Mouse (Mus musculus): ENCODE results near the gene Ccdc149.

The Ccdc149 gene

DNA sequence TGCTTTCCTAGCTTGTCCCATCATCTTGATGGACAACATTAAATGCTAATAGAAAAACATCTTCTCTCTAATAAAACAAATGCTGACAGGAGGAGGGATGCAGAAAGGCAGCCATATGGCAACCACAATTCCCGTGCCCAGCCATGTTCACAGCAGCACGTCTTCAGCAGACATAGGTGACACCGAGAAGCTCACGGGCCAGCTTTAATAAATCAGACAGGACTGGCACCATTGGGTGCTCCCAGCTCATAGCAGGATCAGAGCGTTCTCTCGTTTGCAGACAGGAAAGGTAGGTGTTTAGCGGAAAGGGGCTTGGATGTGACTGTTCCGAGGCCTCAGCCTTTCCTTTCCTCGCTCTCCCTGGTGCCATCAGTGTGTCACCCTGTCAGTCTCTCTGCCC, 95.5 kb downstream of the Ccdc149 start:
- no peak for DNase-seq (ENCODE audit: low spot score in 2 of 2)

GRCm38 (mm10) chr5:52370901-52371300, 100.4 kb downstream of the Ccdc149 start:
- no peak for DNase-seq (ENCODE audit: low spot score in 2 of 2)

DNA sequence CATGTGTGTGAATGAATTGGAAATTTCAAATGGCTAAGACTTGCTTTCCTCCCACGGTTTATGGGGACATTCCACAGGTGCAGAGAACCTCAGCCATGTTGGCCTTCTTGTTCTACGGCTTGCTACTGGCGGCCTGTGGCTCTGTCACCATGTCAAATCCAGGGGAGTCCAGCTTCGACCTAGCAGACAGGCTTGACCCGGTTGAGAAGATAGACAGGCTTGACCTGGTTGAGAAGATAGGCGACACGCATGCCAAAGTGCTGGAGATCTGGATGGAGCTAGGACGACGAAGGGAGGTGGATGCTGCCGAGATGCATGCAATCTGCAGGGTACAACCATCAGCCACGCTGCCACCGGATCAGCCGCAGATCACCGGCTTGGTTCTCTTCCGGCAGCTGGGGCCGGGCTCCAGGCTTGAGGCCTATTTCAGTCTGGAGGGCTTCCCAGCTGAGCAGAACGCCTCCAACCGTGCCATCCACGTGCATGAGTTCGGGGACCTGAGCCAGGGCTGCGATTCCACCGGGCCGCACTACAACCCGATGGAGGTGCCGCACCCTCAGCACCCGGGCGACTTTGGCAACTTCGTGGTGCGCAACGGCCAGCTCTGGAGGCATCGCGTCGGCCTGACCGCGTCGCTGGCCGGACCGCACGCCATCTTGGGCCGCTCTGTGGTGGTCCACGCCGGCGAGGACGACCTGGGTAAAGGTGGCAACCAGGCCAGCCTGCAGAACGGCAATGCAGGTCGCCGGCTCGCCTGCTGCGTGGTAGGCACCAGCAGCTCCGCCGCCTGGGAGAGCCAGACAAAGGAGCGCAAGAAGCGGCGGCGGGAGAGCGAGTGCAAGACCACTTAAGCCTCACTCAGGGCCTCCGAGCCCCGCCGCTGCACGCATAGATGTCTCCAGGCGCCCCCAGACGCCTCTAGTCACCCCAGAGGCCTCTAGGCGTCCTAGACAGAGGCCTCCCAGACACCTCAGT, 103.2 kb downstream of the Ccdc149 start:
- peak in 1 of 2 experiments; percentile 19 for DNase-seq (ENCODE audit: low spot score in 2 of 2)

DNA sequence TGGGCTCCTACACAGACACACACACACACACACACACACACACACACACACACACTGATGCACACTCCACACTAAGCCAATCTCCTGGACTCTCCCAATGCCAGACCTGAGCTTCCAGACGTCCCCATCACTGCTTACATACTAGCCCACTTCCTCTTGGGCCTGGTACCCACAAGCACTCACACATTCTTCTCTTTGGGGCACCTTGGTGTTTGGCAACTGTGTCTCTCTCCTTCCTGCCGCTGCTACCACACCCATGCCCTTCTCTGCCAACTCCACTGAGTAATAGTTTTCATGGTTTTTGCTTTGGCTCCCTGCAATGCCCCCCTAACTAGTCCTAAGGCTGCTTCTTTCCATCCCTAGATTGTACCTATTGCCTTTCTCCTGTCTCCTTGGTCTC, 104.7 kb downstream of the Ccdc149 start:
- DNase-seq (ENCODE audit: low spot score in 2 of 2) = no peak

GRCm38 (mm10) chr5:52365930-52366329, 105.4 kb downstream of the Ccdc149 start:
- DNase-seq (ENCODE audit: low spot score in 2 of 2) = no peak

GRCm38 (mm10) chr5:52364521-52364920, 106.8 kb downstream of the Ccdc149 start:
- DNase-seq (ENCODE audit: low spot score in 2 of 2) = no peak

- no peak for DNase-seq (ENCODE audit: low spot score in 2 of 2)
Observed at GRCm38 (mm10) chr5:52363468-52364150, 107.7 kb downstream of the Ccdc149 start, which contains the start of gene Sod3. Gene Sod3, plus strand, starts transcription at chr5:52363791.

DNA sequence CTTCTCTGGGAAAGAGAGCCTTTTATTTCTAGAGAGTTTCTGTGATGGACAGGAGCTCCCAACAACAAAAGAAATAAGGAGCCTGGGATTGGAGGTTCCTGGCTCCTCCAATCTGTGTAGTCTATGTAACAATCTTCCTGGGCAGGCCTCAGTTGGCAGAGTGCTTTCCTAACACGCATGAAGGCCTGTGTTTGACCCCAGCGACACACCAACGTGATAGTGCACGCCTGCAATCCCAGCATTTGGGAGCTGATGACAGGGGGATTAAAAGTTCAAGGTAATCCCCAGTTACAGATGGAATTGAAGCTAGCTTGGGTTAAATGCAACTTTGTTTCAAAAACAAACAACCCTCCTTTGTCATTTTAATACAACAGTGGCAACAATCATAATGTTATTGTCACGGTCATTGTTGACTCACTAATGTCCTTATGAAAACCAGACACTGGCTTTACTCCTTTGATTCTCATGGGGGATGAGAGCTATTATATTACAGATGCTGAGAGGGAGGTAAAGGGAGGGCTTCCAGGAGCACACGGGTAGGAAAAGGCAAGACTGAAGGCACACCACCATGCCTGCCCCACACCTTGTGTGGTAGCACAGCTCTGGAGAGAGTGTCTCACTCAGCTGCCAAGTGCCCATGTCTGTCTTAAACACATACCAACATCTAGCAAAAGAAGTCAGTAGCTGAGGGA, 108.4 kb downstream of the Ccdc149 start:
- DNase-seq (ENCODE audit: low spot score in 2 of 2) = no peak

DNA sequence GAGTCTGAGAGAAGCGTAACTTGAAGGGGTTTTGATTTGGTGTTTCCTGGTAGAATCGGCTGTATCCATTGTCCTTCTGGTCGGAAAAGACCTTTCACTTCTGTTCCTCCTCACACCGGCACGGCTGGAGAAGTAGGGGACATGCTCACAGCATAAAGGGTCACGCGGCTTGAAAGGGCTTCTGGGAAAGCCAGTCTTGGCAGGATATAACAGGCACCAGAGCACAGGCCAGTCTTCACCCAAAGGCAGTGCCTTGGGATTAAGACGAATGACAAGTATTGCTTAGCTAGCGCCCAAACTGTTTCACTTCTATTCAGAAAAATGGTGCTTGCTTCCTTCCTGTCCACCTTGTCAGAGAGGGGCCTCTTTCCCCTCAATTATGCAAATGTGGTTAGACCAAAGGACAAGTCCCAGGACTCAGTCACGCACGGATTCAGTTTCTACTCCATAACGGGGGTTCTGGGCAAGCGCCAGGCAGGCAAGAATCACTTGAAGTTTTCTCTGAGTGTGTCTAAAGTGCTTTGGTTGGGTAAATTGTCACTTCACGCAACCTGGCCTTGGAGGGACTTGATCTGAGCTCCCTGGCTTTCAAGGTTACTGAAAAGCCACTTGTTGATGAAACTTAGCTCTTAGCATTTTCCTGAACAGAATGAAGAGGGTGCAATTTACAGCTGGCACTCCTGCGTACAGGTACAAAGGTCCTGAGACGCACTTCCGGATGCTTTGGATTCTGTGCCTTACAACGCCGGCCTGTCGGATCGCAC, 110.9 kb downstream of the Ccdc149 start:
- DNase-seq (ENCODE audit: low spot score in 2 of 2) = no peak

DNA sequence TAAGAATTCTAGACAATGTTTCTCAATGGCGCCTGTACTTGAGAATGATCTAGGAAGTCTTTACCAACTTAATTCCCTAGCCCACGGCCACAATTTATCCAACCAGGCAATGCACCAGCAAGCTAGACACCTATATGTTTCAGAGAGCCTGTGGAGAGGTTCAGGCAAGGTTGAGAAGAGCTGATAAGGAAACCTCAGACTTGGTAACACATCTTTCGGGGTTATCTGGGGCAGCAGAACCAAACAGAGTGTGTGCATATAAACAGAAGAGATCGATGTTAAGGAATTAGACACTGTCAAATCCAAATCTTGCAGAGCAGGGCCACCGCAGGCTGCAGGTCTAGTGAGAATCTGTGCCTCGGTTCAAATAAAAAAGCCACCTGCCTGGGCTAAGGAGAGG, 113.2 kb downstream of the Ccdc149 start:
- no peak for DNase-seq (ENCODE audit: low spot score in 2 of 2)

DNA sequence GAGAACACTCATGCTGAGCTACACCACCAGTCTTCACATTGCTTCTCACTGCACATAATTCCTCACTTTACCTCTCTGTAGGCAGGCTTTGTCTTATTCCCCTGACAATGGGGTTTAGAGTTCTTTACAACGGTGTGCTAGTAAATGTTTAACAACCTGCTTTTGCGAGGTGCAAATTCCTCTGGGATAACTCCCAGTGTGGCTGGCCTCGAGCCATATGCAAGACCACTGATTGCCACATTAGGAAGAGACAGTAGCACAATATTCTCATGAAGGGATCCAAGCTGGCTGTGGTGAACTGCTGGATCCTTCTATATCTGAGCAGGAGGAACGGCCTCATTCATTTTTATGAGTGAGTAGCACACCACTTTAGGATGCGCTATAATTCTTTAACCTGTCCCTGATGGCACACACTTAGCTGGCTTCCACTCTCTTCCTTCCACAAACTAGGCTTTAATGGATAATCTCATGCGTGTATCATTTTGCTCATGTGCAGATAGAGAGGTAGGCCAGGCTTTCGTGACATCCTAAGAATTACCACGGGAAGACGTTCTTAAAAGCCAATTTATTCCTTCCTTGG, 114.1 kb downstream of the Ccdc149 start:
- DNase-seq (ENCODE audit: low spot score in 2 of 2) = no peak

GRCm38 (mm10) chr5:52355612-52356011, 115.7 kb downstream of the Ccdc149 start:
- DNase-seq (ENCODE audit: low spot score in 2 of 2) = no peak

DNA sequence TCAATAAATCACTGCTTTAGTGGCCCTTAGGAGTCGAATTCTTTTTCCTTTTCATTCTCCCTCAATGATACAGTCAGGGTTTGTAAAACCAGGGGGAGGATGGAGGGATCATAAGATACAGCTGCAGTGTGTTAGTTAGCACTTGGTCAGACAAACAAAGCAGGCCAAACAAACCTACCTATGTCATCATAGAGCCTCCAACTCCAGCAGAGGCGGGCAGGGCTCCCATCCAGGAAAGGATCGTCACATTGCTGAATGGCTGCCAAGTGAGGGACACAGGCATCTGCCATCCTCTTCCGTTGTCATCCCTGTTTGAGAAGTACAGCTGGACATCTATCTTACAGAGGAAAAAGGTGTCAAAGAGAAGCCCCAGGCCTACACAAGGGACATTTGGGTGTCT, 116.9 kb downstream of the Ccdc149 start:
- DNase-seq (ENCODE audit: low spot score in 2 of 2) = peak in 1 of 2 experiments; percentile 12

- no peak for DNase-seq (ENCODE audit: low spot score in 2 of 2)
Observed at GRCm38 (mm10) chr5:52352730-52353129, 118.6 kb downstream of the Ccdc149 start.

GRCm38 (mm10) chr5:52351561-52351960, 119.8 kb downstream of the Ccdc149 start:
- DNase-seq (ENCODE audit: low spot score in 2 of 2) = no peak

- no peak for DNase-seq (ENCODE audit: low spot score in 2 of 2)
Observed at GRCm38 (mm10) chr5:52350451-52350850, 120.9 kb downstream of the Ccdc149 start.

DNA sequence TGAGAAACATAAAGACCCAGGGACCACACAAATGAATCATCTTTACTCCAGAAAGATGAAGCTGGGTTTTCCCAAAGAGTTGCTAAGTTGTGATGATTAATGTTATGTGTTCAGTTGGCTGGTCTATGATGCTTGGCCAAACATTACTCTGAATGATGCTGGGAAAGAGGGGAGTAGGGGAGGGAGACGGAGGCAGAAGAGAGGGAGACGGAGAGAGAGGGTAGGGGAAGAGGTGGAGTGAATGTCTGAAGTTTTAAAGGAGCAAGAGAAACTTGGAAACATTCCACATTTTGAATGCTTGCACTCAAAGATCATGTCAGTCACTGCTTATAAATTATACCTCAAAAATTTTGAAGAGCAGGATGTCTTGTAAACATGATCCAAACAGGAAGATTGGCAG, 124.4 kb downstream of the Ccdc149 start:
- DNase-seq (ENCODE audit: low spot score in 2 of 2) = no peak

DNA sequence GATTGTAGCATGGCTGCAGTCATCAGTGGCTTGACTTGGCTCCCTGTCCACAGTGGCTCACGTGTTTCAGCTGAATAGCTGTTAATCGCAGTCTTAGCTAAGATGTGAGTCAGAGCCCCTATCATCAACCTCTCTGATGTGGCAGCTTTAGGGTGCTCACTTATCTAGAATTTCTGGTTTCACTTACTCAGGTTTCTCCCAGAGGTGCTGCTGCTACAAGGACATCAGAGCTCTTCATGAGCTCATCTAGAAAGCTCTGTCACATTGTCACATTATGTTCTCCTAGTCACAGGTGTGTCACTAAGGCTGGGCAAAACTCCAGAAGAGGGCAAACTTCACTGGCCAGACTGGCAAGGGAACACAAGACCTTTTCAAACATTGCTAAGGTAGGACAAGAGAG, 132.2 kb downstream of the Ccdc149 start:
- DNase-seq (ENCODE audit: low spot score in 2 of 2) = no peak

DNA sequence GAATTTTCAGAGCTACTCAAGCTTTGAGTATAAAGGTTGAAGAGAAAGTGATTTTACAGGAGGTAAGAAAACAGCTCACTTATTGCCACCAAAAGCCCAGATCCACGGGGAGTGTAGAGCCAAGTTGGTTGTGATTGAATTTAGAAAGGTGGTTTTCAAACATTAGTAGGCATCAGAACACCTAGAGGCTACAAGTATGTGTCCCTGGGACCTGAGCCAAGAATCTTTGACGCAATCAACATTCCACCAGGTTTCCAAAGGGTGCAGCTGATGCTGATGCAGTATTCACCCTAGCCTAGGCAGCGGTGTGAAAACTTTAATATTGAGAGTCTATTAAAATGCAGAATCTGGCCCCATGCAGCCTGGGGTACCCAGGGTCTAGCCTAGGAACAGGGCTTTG, 135.7 kb downstream of the Ccdc149 start:
- DNase-seq (ENCODE audit: low spot score in 2 of 2) = no peak

GRCm38 (mm10) chr5:52332120-52332519, 139.2 kb downstream of the Ccdc149 start:
- DNase-seq (ENCODE audit: low spot score in 2 of 2) = no peak

Data from cerebellum, postnatal 4 days (tissue).